Mouse (Mus musculus): ENCODE measurements around the gene Sec24d. TPM values are rescaled to one million over a fixed set of nuclear protein-coding genes. Genes with fewer than 3 reads are reported as not detected.

Gene Sec24d
- 10 to 100 TPM; 15.5 to 44.0 TPM for polyA plus RNA-seq (2012; fragmentation: generic; extraction: Trizol)

GRCm38 (mm10) chr3:123266753-123267651 lies at the start of gene Sec24d:
Sec24d (plus strand) TSS chr3:123267455.

GRCm38 (mm10) chr3:123235921-123236320 lies 31.3 kb upstream of the Sec24d start, which contains the start of gene Synpo2:
Synpo2 (minus strand) TSS chr3:123236149.

GRCm38 (mm10) chr3:123385486-123386156 lies 118.4 kb downstream of the Sec24d start, which contains the start of gene Mettl14:
Mettl14 (minus strand) TSS chr3:123386108.

Other genes starting within 250 kb of the Sec24d start
- not detected for gene Myoz2, start 232.4 kb upstream of the Sec24d start, polyA plus RNA-seq (2012; fragmentation: generic; extraction: Trizol)
- 1 to 10 TPM in 1 of 2 experiments, under 1 TPM in 1; 0.09 to 2.0 TPM for gene Synpo2, start 31.3 kb upstream of the Sec24d start, polyA plus RNA-seq (2012; fragmentation: generic; extraction: Trizol)
- 1 to 10 TPM in 1 of 2 experiments, under 1 TPM in 1; 0.30 to 4.7 TPM for gene Mettl14, start 118.7 kb downstream of the Sec24d start, polyA plus RNA-seq (2012; fragmentation: generic; extraction: Trizol)
- 1 to 10 TPM in 1 of 2 experiments, under 1 TPM in 1; 0.04 to 1.3 TPM for gene Prss12, start 179.5 kb downstream of the Sec24d start, polyA plus RNA-seq (2012; fragmentation: generic; extraction: Trizol)

All from C3H10T1/2 (cell line).